ENCODE assay signal across 12 mouse cellular contexts in the genomic region with DNA sequence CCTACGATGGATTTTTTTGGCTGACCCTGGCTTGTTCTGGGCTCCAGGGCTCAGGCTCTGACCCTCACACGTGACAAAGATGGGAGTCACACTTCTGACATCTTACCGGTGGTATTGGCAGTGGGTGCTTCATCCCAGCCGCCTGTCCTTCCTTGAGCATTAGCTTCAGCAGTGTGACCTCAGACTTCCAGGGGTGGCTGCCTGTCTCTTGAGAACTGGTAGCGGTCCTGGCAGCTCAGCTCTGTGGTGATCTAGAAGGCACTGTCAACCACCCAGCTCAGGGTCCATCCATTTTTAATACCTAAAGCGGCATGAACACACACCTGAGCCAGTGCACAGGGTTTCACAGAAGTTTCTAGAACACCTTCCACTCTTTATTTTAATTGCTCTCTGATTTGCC. TPM values are rescaled to one million over a fixed set of nuclear protein-coding genes. Genes with fewer than 3 reads are reported as not detected.
DNase-seq lines count a peak whose midpoint lies in the region; ATAC-seq and TF ChIP-seq lines count a peak whose summit lies in the region.
"Had no signal": no experiment of that assay in that cellular context is flagged by ENCODE, and none has a peak within 500 bp of the region (broad histone marks: within the 10 kb centered on the region; RNA-seq: fewer than 3 reads in every experiment).

No protein-coding gene starts in this region.

- no peak for ATAC-seq in heart, postnatal 0 days (ENCODE audit: insufficient read depth, low read depth)
- ATAC-seq in midbrain, embryonic 13.5 days = no peak
- no peak for ATAC-seq in midbrain, postnatal 0 days (ENCODE audit: low FRiP score)

- H3K9ac ChIP-seq in heart, postnatal 0 days (replicated peaks; ENCODE audit: low read depth, low read length) = no peak overlapping the region
- no peak overlapping the region for H3K9ac ChIP-seq in midbrain, embryonic 13.5 days (replicated peaks)
- no peak overlapping the region for H3K9ac ChIP-seq in midbrain, postnatal 0 days (replicated peaks; ENCODE audit: low read length, poor library complexity, severe bottlenecking)

- H3K4me1 ChIP-seq in heart, postnatal 0 days (ENCODE audit: control insufficient read depth, insufficient read depth) = peaks cover 31% of the 10 kb centered on the region
- peaks cover 57% of the 10 kb centered on the region for H3K4me1 ChIP-seq in midbrain, embryonic 13.5 days (replicated peaks)
- peaks cover 14% of the 10 kb centered on the region; the same call in 1 of the 2 replicates for H3K4me1 ChIP-seq in midbrain, postnatal 0 days (ENCODE audit: insufficient read depth, low read length)
- H3K4me1 ChIP-seq in limb, embryonic 10.5 days = peaks cover 58% of the 10 kb centered on the region

- no peaks in the 10 kb centered on the region for H3K9me3 ChIP-seq in heart, postnatal 0 days (replicated peaks; ENCODE audit: control insufficient read depth, low read length)
- no peaks in the 10 kb centered on the region for H3K9me3 ChIP-seq in midbrain, embryonic 13.5 days
- H3K9me3 ChIP-seq in midbrain, postnatal 0 days (ENCODE audit: low read length) = no peaks in the 10 kb centered on the region
- H3K9me3 ChIP-seq in limb, embryonic 10.5 days (replicated peaks) = no peaks in the 10 kb centered on the region

- H3K4me2 ChIP-seq in heart, postnatal 0 days (ENCODE audit: low read depth, low read length) = no peak overlapping the region
- no peak overlapping the region for H3K4me2 ChIP-seq in midbrain, embryonic 13.5 days (replicated peaks)
- no peak overlapping the region for H3K4me2 ChIP-seq in midbrain, postnatal 0 days (ENCODE audit: low read depth, low read length, poor library complexity, severe bottlenecking)

- no peaks in the 10 kb centered on the region for H3K36me3 ChIP-seq in heart, postnatal 0 days (replicated peaks; ENCODE audit: control insufficient read depth, insufficient read depth, low read length)
- H3K36me3 ChIP-seq in midbrain, embryonic 13.5 days = no peaks in the 10 kb centered on the region
- no peaks in the 10 kb centered on the region for H3K36me3 ChIP-seq in midbrain, postnatal 0 days (ENCODE audit: insufficient read depth, low read length)
- peaks cover 5% of the 10 kb centered on the region; the same call in 1 of the 2 replicates for H3K36me3 ChIP-seq in limb, embryonic 10.5 days

- no peak for TF ChIP-seq EP300 in heart, postnatal 0 days (IDR thresholded peaks at IDR 0.05; ENCODE audit: low read depth)

- no peak for DNase-seq in heart, postnatal 0 days (ENCODE audit: low spot score)
- DNase-seq in heart, adult 18-20 months = no peak
- no peak for DNase-seq in midbrain, postnatal 0 days (ENCODE audit: low spot score)
- no peak for DNase-seq in limb, embryonic 10.5 days (ENCODE audit: low spot score)
- DNase-seq in thymus, postnatal 10 days (ENCODE audit: low spot score in 2 of 2) = no peak
- DNase-seq in testis, postnatal 14 days (ENCODE audit: low spot score) = no peak
- DNase-seq: adrenal gland, postnatal 14 days; cerebellum, adult 8-10 months; thymus, postnatal 4 days had no signal

- H3K4me3 ChIP-seq in heart, postnatal 0 days (ENCODE audit: low read depth, low read length) = no peak overlapping the region
- H3K4me3 ChIP-seq in midbrain, embryonic 13.5 days (replicated peaks) = no peak overlapping the region
- H3K4me3 ChIP-seq in midbrain, postnatal 0 days (ENCODE audit: low read depth, low read length) = no peak overlapping the region
- H3K4me3 ChIP-seq in limb, embryonic 10.5 days = 0 out of 2 replicates have a peak overlapping the region, but pooled peaks have one; percentile 93

- WGBS in heart, postnatal 0 days = 67% methylated on average over 6 of the region's 6 CpGs
- WGBS in midbrain, embryonic 13.5 days = 82% methylated on average over 6 of the region's 6 CpGs
- WGBS in midbrain, postnatal 0 days = 80% methylated on average over 6 of the region's 6 CpGs
- 74% methylated on average over 6 of the region's 6 CpGs for WGBS in limb, embryonic 10.5 days

- peak overlapping the region; percentile 86; the same call in 1 of the 2 replicates for H3K27ac ChIP-seq in heart, postnatal 0 days (ENCODE audit: low read depth)
- peak overlapping the region; percentile 97 for H3K27ac ChIP-seq in midbrain, embryonic 13.5 days
- no peak overlapping the region for H3K27ac ChIP-seq in midbrain, postnatal 0 days (ENCODE audit: low read depth, low read length)
- H3K27ac ChIP-seq in limb, embryonic 10.5 days = peak overlapping the region; percentile 99

- no peaks in the 10 kb centered on the region for H3K27me3 ChIP-seq in heart, postnatal 0 days (ENCODE audit: control insufficient read depth, insufficient read depth, low read length)
- H3K27me3 ChIP-seq in midbrain, embryonic 13.5 days = no peaks in the 10 kb centered on the region
- H3K27me3 ChIP-seq in midbrain, postnatal 0 days (ENCODE audit: insufficient read depth, low read length) = no peaks in the 10 kb centered on the region
- no peaks in the 10 kb centered on the region for H3K27me3 ChIP-seq in limb, embryonic 10.5 days (ENCODE audit: low read depth, poor library complexity, severe bottlenecking)

- TF ChIP-seq CTCF in heart, postnatal 0 days (IDR thresholded peaks at IDR 0.05; ENCODE audit: low read depth) = no peak
- no peak for TF ChIP-seq CTCF in midbrain, postnatal 0 days (IDR thresholded peaks at IDR 0.05)

RNA-seq across cellular contexts. Expression of a gene that starts 5.0 kb away (rescaled TPM):
- 21.1 and 27.2 TPM in 2 replicates for total RNA-seq in heart, postnatal 0 days (2014; rRNA removed; ENCODE audit: low replicate concordance)
- 18.3 and 20.6 TPM in 2 replicates for polyA plus RNA-seq in heart, postnatal 0 days (2015; fragmentation: Nextera tagmentation; extraction: Ambion mirVana)
- 1 to 10 TPM; 5.0 to 5.8 TPM for total RNA-seq in heart, adult 18-20 months (2021)
- 21.4 and 26.4 TPM in 2 replicates for polyA plus RNA-seq in midbrain, embryonic 13.5 days (2015; fragmentation: Nextera tagmentation; extraction: Ambion mirVana)
- total RNA-seq in midbrain, postnatal 0 days (2014; rRNA removed) = 15.1 and 15.2 TPM in 2 replicates
- polyA plus RNA-seq in midbrain, postnatal 0 days (2015; fragmentation: Nextera tagmentation; extraction: Ambion mirVana) = 13.9 and 16.6 TPM in 2 replicates
- polyA plus RNA-seq in limb, embryonic 10.5 days (2016; fragmentation: Nextera tagmentation; extraction: Ambion mirVana) = 64.9 and 67.2 TPM in 2 replicates

RNA-seq across cellular contexts. Expression of a gene that starts 5.6 kb away (rescaled TPM):
- 0.15 and 1.7 TPM in 2 replicates for total RNA-seq in heart, postnatal 0 days (2014; rRNA removed; ENCODE audit: low replicate concordance)
- polyA plus RNA-seq in heart, postnatal 0 days (2015; fragmentation: Nextera tagmentation; extraction: Ambion mirVana) = 5.4 and 5.6 TPM in 2 replicates
- 1 to 10 TPM; 1.6 to 2.4 TPM for total RNA-seq in heart, adult 18-20 months (2021)
- polyA plus RNA-seq in midbrain, embryonic 13.5 days (2015; fragmentation: Nextera tagmentation; extraction: Ambion mirVana) = 0.39 and 1.7 TPM in 2 replicates
- 0.94 and 1.8 TPM in 2 replicates for total RNA-seq in midbrain, postnatal 0 days (2014; rRNA removed)
- 3.3 and 4.9 TPM in 2 replicates for polyA plus RNA-seq in midbrain, postnatal 0 days (2015; fragmentation: Nextera tagmentation; extraction: Ambion mirVana)
- 0.40 and 0.61 TPM in 2 replicates for polyA plus RNA-seq in limb, embryonic 10.5 days (2016; fragmentation: Nextera tagmentation; extraction: Ambion mirVana)

RNA-seq across cellular contexts. Expression of a gene that starts 11.9 kb away (rescaled TPM):
- 19.9 and 30.0 TPM in 2 replicates for total RNA-seq in heart, postnatal 0 days (2014; rRNA removed; ENCODE audit: low replicate concordance)
- 5.0 and 5.5 TPM in 2 replicates for polyA plus RNA-seq in heart, postnatal 0 days (2015; fragmentation: Nextera tagmentation; extraction: Ambion mirVana)
- total RNA-seq in heart, adult 18-20 months (2021) = 1 to 10 TPM; 5.7 to 5.8 TPM
- 18.2 and 18.5 TPM in 2 replicates for polyA plus RNA-seq in midbrain, embryonic 13.5 days (2015; fragmentation: Nextera tagmentation; extraction: Ambion mirVana)
- 45.3 and 55.7 TPM in 2 replicates for total RNA-seq in midbrain, postnatal 0 days (2014; rRNA removed)
- polyA plus RNA-seq in midbrain, postnatal 0 days (2015; fragmentation: Nextera tagmentation; extraction: Ambion mirVana) = 9.4 and 10.8 TPM in 2 replicates
- 9.9 and 11.8 TPM in 2 replicates for polyA plus RNA-seq in limb, embryonic 10.5 days (2016; fragmentation: Nextera tagmentation; extraction: Ambion mirVana)

RNA-seq across cellular contexts. Expression of a gene that starts 33.3 kb away (rescaled TPM):
- total RNA-seq in heart, postnatal 0 days (2014; rRNA removed; ENCODE audit: low replicate concordance) = not detected in 2 replicates
- polyA plus RNA-seq in heart, postnatal 0 days (2015; fragmentation: Nextera tagmentation; extraction: Ambion mirVana) = 0.12 and 0.33 TPM in 2 replicates
- total RNA-seq in heart, adult 18-20 months (2021) = not detected
- 26.8 and 28.5 TPM in 2 replicates for polyA plus RNA-seq in midbrain, embryonic 13.5 days (2015; fragmentation: Nextera tagmentation; extraction: Ambion mirVana)
- 72.5 and 80.2 TPM in 2 replicates for total RNA-seq in midbrain, postnatal 0 days (2014; rRNA removed)
- 103 and 111 TPM in 2 replicates for polyA plus RNA-seq in midbrain, postnatal 0 days (2015; fragmentation: Nextera tagmentation; extraction: Ambion mirVana)
- polyA plus RNA-seq in limb, embryonic 10.5 days (2016; fragmentation: Nextera tagmentation; extraction: Ambion mirVana) = 0.59 and 1.4 TPM in 2 replicates
- total RNA-seq: MEL had no signal

RNA-seq across cellular contexts. Expression of a gene that starts 54.6 kb away (rescaled TPM):
- total RNA-seq in heart, postnatal 0 days (2014; rRNA removed; ENCODE audit: low replicate concordance) = not detected in 2 replicates
- polyA plus RNA-seq in heart, postnatal 0 days (2015; fragmentation: Nextera tagmentation; extraction: Ambion mirVana) = not detected in 2 replicates
- not detected for total RNA-seq in heart, adult 18-20 months (2021)
- polyA plus RNA-seq in midbrain, embryonic 13.5 days (2015; fragmentation: Nextera tagmentation; extraction: Ambion mirVana) = not detected in 2 replicates
- not detected in 2 replicates for total RNA-seq in midbrain, postnatal 0 days (2014; rRNA removed)
- not detected in 2 replicates for polyA plus RNA-seq in midbrain, postnatal 0 days (2015; fragmentation: Nextera tagmentation; extraction: Ambion mirVana)
- not detected in 2 replicates for polyA plus RNA-seq in limb, embryonic 10.5 days (2016; fragmentation: Nextera tagmentation; extraction: Ambion mirVana)
- total RNA-seq: adrenal gland, postnatal 14 days; left cerebral cortex, postnatal 14 days; MEL had no signal
